Mouse (Mus musculus): ENCODE measurements around the gene Ptprj. TPM values are rescaled to one million over a fixed set of nuclear protein-coding genes. Genes with fewer than 3 reads are reported as not detected.

The Ptprj gene
- polyA plus RNA-seq, 1 experiment = 25.1 TPM

DNA sequence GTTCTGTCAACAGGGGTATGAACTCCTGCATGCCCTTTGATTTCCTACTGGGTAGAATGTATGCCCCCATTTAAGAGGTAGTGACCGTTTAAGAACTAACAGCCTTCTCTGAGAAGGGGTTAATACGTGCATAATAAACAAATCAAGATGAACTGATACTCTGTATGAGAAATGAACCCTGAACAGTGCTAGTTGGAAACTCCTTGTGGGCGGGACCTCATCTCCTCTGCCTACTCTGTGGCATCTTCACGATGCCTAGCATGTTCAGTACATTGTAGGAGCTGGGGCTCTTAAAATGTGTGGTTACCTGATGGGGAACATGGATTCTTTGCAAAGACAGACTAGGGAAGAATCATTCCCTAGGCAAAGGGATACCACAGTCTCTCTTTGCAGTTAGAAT is 1.9 kb upstream of the Ptprj start:
- peaks cover 7% of the 10 kb centered on the region for H3K4me1 ChIP-seq (ENCODE audit: control insufficient read depth, insufficient read depth, low read length)
- no peak overlapping the region for H3K27ac ChIP-seq (ENCODE audit: control insufficient read depth, insufficient read depth, low read depth, low read length, poor library complexity)
- 55% methylated on average over 4 of the region's 4 CpGs for WGBS
- no peak overlapping the region for H3K4me3 ChIP-seq (replicated peaks; ENCODE audit: control insufficient read depth, low read depth, low read length)
- TF ChIP-seq CTCF (IDR thresholded peaks at IDR 0.05; ENCODE audit: control insufficient read depth, insufficient read depth, low read length) (no peak), POLR2A (IDR thresholded peaks at IDR 0.05; ENCODE audit: borderline replicate concordance, control insufficient read depth, low read depth, low read length) (no peak)

DNA sequence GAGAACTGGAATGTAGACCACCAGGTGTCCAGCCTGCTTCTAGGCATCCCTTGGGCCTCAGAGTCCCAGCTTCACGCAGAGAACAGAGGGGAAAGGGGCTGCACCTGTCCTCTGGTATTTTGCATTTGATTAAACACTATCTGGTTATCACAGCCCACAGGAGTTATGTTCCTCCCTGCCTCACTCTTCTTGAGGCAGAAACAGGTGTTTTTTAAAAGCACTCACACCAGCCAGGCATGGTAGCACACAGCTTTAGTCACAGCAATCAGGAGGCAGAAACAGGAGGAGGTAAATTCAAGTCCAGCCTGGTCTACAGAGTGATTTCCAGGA is 1.3 kb upstream of the Ptprj start:
- TF ChIP-seq CTCF (IDR thresholded peaks at IDR 0.05; ENCODE audit: control insufficient read depth, insufficient read depth, low read length) (no peak), POLR2A (IDR thresholded peaks at IDR 0.05; ENCODE audit: borderline replicate concordance, control insufficient read depth, low read depth, low read length) (no peak)
- H3K4me1 ChIP-seq (ENCODE audit: control insufficient read depth, insufficient read depth, low read length) = peaks cover 7% of the 10 kb centered on the region
- no peak overlapping the region for H3K27ac ChIP-seq (ENCODE audit: control insufficient read depth, insufficient read depth, low read depth, low read length, poor library complexity)
- WGBS = 26% methylated on average over 1 of the region's 1 CpGs
- H3K4me3 ChIP-seq (replicated peaks; ENCODE audit: control insufficient read depth, low read depth, low read length) = no peak overlapping the region

- 3% methylated on average over 11 of the region's 11 CpGs for WGBS
- peaks cover 9% of the 10 kb centered on the region for H3K4me1 ChIP-seq (ENCODE audit: control insufficient read depth, insufficient read depth, low read length)
- TF ChIP-seq CTCF (IDR thresholded peaks at IDR 0.05; ENCODE audit: control insufficient read depth, insufficient read depth, low read length) (no peak), POLR2A (IDR thresholded peaks at IDR 0.05; ENCODE audit: borderline replicate concordance, control insufficient read depth, low read depth, low read length) (no peak)
- peak overlapping the region; percentile 86 for H3K27ac ChIP-seq (ENCODE audit: control insufficient read depth, insufficient read depth, low read depth, low read length, poor library complexity)
- H3K4me3 ChIP-seq (replicated peaks; ENCODE audit: control insufficient read depth, low read depth, low read length) = peak overlapping the region; percentile 83
These were observed 754 bp upstream of the Ptprj start for GRCm38 (mm10) chr2:90581006-90581795.

- Histone ChIP-seq H3K4me1 (ENCODE audit: control insufficient read depth, insufficient read depth, low read length) (peaks cover 10% of the 10 kb centered on the region), H3K4me3 (replicated peaks; ENCODE audit: control insufficient read depth, low read depth, low read length) (peak overlapping the region; percentile 83), H3K27ac (ENCODE audit: control insufficient read depth, insufficient read depth, low read depth, low read length, poor library complexity) (peak overlapping the region; percentile 86)
- TF ChIP-seq CTCF (IDR thresholded peaks at IDR 0.05; ENCODE audit: control insufficient read depth, insufficient read depth, low read length) (no peak), POLR2A (IDR thresholded peaks at IDR 0.05; ENCODE audit: borderline replicate concordance, control insufficient read depth, low read depth, low read length) (no peak)
- WGBS = under 1% methylated on average over 44 of the region's 44 CpGs
These were observed 665 bp downstream of the Ptprj start for GRCm38 (mm10) chr2:90579728-90580235.

DNA sequence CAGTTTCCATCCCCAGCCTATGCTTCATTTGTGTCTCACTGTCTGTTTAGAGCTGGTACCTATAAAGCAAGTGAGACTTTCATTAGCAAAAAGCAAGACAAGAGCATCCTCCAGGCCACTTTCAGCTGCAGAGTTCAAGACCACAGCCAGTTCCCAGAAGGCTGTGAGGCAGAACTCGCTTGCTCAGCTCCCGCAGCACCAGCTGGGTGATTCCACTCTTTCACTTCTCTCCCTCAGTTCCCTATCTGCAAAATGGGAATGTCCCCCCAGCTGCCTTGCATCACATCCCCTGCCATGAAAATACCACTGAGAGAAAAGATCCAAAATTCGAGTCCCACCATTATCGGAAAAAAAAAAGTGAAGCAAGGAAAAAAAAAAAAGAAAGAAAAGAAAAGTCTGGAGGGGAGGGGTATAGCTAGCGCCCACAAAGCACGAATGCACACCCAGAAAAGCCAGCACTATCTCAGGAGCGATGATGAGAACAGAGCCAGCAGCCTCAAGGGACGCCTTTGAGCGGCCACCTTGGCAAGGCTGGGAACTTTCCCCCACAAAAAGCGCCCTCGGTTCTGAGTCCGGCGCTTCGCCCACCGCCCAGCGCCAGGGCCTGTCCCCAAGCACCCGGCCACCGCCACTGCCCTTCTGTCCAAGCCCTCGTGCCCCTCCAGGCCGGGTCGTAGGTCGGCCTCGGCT is 1.3 kb downstream of the Ptprj start:
- TF ChIP-seq POLR2A (IDR thresholded peaks at IDR 0.05; ENCODE audit: borderline replicate concordance, control insufficient read depth, low read depth, low read length) (no peak), CTCF (IDR thresholded peaks at IDR 0.05; ENCODE audit: control insufficient read depth, insufficient read depth, low read length) (no peak)
- Histone ChIP-seq H3K27ac (ENCODE audit: control insufficient read depth, insufficient read depth, low read depth, low read length, poor library complexity) (peak overlapping the region; percentile 86), H3K4me1 (ENCODE audit: control insufficient read depth, insufficient read depth, low read length) (peaks cover 11% of the 10 kb centered on the region), H3K4me3 (replicated peaks; ENCODE audit: control insufficient read depth, low read depth, low read length) (peak overlapping the region; percentile 83)
- under 1% methylated on average over 23 of the region's 23 CpGs for WGBS

GRCm38 (mm10) chr2:90577451-90578279 is 2.8 kb downstream of the Ptprj start:
- no peak for TF ChIP-seq CTCF (IDR thresholded peaks at IDR 0.05; ENCODE audit: control insufficient read depth, insufficient read depth, low read length)
- no peak for TF ChIP-seq POLR2A (IDR thresholded peaks at IDR 0.05; ENCODE audit: borderline replicate concordance, control insufficient read depth, low read depth, low read length)
- Histone ChIP-seq H3K27ac (ENCODE audit: control insufficient read depth, insufficient read depth, low read depth, low read length, poor library complexity) (peak overlapping the region; percentile 90), H3K4me3 (replicated peaks; ENCODE audit: control insufficient read depth, low read depth, low read length) (peak overlapping the region; percentile 49), H3K4me1 (ENCODE audit: control insufficient read depth, insufficient read depth, low read length) (peaks cover 9% of the 10 kb centered on the region)
- WGBS = 28% methylated on average over 7 of the region's 7 CpGs

DNA sequence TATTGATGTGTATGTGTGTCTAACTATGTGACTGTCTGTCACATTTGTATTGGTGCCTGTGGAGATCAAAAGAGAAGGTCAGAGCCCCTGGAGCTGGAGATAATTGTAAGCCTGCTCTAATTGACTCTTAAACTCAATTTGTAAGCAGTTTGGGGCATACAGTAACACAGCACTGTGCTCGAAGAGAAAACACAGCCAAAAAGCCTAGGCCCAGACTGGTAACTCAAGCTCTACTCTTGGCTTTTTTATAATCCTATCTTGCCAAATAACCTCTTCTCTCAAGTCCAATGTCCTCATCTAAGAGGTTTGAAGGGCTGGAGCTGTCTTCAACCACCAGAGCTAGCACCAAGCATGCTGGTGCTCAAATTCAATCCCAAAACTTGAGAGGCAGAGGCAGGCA is 3.5 kb downstream of the Ptprj start:
- Histone ChIP-seq H3K27ac (ENCODE audit: control insufficient read depth, insufficient read depth, low read depth, low read length, poor library complexity) (peak overlapping the region; percentile 52; the same call in 1 of the 2 replicates), H3K4me1 (ENCODE audit: control insufficient read depth, insufficient read depth, low read length) (peaks cover 10% of the 10 kb centered on the region), H3K4me3 (replicated peaks; ENCODE audit: control insufficient read depth, low read depth, low read length) (no peak overlapping the region)
- 78% methylated on average over 1 of the region's 1 CpGs for WGBS
- TF ChIP-seq CTCF (IDR thresholded peaks at IDR 0.05; ENCODE audit: control insufficient read depth, insufficient read depth, low read length) (no peak), POLR2A (IDR thresholded peaks at IDR 0.05; ENCODE audit: borderline replicate concordance, control insufficient read depth, low read depth, low read length) (no peak)

GRCm38 (mm10) chr2:90576411-90576810 is 4.0 kb downstream of the Ptprj start:
- TF ChIP-seq POLR2A (IDR thresholded peaks at IDR 0.05; ENCODE audit: borderline replicate concordance, control insufficient read depth, low read depth, low read length) (no peak), CTCF (IDR thresholded peaks at IDR 0.05; ENCODE audit: control insufficient read depth, insufficient read depth, low read length) (no peak)
- Histone ChIP-seq H3K4me1 (ENCODE audit: control insufficient read depth, insufficient read depth, low read length) (peaks cover 10% of the 10 kb centered on the region), H3K4me3 (replicated peaks; ENCODE audit: control insufficient read depth, low read depth, low read length) (no peak overlapping the region), H3K27ac (ENCODE audit: control insufficient read depth, insufficient read depth, low read depth, low read length, poor library complexity) (no peak overlapping the region)
- WGBS = 84% methylated on average over 6 of the region's 6 CpGs

Data from bone marrow, adult 2 months (tissue).